Mouse (Mus musculus) megakaryocyte, embryonic 14.5 days (primary cell): ENCODE data around the gene Polg.

Experiments used
- FLI1 ChIP-seq: IDR thresholded peaks from 2 replicates; pipeline ENCODE4 v1.6.1; 2012; ENCODE audit warnings: low read length, inconsistent platforms, mixed read lengths
- GATA1 ChIP-seq: IDR thresholded peaks from 3 replicates; pipeline ENCODE4 v1.6.1; 2012; ENCODE audit warnings: mixed read lengths, low read length, inconsistent platforms, borderline replicate concordance

DNA sequence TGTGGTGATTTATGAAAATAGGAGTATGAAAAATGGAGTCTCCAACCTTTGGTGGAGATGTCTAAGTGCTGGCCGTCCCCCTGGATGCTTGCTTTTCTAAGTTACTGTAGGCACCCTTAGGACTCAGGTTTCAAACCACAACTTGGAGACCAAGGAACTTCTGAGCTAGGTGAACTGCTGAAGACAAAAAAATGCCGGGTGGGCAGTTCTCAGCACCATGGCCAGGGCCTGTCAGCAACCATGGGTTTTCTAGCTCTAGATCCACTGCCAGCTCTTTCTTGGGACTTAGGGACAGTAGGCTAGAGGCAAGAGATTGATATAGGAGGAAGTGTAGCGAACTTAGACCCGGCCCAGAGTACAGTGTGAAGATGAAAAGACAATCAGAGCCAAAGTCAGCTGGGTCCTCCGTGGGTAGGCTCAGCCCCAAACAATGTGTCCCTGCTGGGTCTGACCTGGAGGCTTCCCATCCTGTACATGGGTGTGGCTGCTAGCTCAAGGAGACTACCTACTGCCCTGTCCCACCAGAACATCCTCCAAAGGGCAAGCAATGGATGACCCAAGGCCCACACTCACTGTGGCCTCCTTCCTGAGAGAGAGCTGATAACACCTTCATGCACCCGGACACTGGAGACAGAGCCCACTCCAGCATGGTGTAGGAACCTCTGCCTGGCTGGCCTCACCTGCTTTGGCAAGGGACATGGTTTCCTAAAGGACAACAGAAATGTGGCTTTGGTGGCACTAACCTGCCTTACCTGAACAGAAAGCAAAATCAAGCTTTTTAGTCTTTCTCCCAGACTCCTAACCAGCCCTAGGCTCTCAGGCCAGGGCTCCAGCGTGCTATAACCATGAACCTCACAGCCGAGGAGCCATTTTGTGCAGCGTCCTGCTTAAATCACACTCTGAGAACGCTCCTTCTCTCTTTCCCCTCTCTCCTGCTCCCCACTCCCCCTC is 36.3 kb upstream of the Polg start:
- TF ChIP-seq GATA1 (no peak), FLI1 (no peak)
